Mouse (Mus musculus): ENCODE results near the gene Tap1.
"Not testable (repeated sequence)": the region's sequence is repeated elsewhere in the genome, so short reads cannot be mapped to it uniquely, and the experiment has no call there.

DNA sequence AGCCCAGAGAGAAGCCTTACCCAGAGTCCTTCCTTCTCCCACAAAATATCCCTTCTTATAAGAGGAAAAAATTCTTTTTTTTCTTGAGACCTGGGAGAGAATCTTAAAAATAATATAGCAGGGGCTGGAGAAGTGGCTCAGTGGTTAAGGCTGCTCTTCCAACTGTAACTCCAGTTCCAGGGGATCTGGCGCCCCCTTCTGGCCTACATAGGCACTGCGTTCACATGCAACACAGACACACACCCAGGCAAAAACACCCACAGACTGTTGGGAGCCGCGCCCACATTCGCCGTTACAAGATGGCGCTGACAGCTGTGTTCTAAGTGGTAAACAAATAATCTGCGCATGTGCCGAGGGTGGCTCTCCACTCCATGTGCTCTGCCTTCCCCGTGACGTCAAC lies 31.7 kb downstream of the Tap1 start:
- TF ChIP-seq CTCF (IDR thresholded peaks at IDR 0.05 in 2 of 3, conservative IDR thresholded peaks at IDR 0.05 in 1 of 3; ENCODE audit: control insufficient read depth in 1 of 3, insufficient read depth in 1 of 3, low read depth in 2 of 3, low read length in 3 of 3, poor library complexity in 1 of 3, severe bottlenecking in 1 of 3) (peak; percentile 54 to 90 (median 67)), ZC3H11A (IDR thresholded peaks at IDR 0.05; ENCODE audit: low read depth, low read length) (peak; percentile 69)
- not testable (repeated sequence) for TF ChIP-seq E2F4 (IDR thresholded peaks at IDR 0.05; ENCODE audit: borderline replicate concordance, low read depth, low read length); KAT2A (conservative IDR thresholded peaks at IDR 0.05; ENCODE audit: low read depth, low read length); MYB (IDR thresholded peaks at IDR 0.05; ENCODE audit: low read depth, low read length); POLR2A (IDR thresholded peaks at IDR 0.05; ENCODE audit: control insufficient read depth in 1 of 2, insufficient read depth in 1 of 2, low read depth in 1 of 2, low read length in 2 of 2, poor library complexity in 1 of 2); ETS1 (IDR thresholded peaks at IDR 0.05; ENCODE audit: low read depth, low read length); POLR2AphosphoS5 (IDR thresholded peaks at IDR 0.05; ENCODE audit: borderline replicate concordance, low read depth, low read length); POLR2AphosphoS2 (IDR thresholded peaks at IDR 0.05; ENCODE audit: low read length); UBTF (IDR thresholded peaks at IDR 0.05; ENCODE audit: borderline replicate concordance, insufficient read depth, low read depth, low read length); CHD1 (IDR thresholded peaks at IDR 0.05; ENCODE audit: low read depth, low read length); USF1 (IDR thresholded peaks at IDR 0.05; ENCODE audit: low read depth, low read length); EP300 (IDR thresholded peaks at IDR 0.05; ENCODE audit: low read depth in 1 of 2, low read length in 2 of 2); MAX (IDR thresholded peaks at IDR 0.05; ENCODE audit: low read length)
